Mouse (Mus musculus) forebrain, embryonic 10.5 days (tissue): ENCODE data around the gene Ptcd3. TPM values are rescaled to one million over a fixed set of nuclear protein-coding genes. Genes with fewer than 3 reads are reported as not detected.
A peak's percentile ranks its signal among the peaks of the same experiment; 100 is the strongest.

Source experiments
- DNase-seq: peaks from one replicate; pipeline ENCODE4 v3.0.0-alpha.2; 2017; ENCODE audit warnings: low spot score; ENCODE audit errors: extremely low spot score
- H3K27ac ChIP-seq: fragments of 300-500 bp; sonication (generic); 2 replicates; pipeline ENCODE4 v1.5.1; 2016; ENCODE audit warnings: mild to moderate bottlenecking
- H3K27me3 ChIP-seq: fragments of 300-500 bp; sonication (generic); 2 replicates; pipeline ENCODE4 v1.6.1; 2016; ENCODE audit warnings: mild to moderate bottlenecking; ENCODE audit not compliant: poor library complexity, severe bottlenecking
- H3K36me3 ChIP-seq: fragments of 300-500 bp; sonication (generic); replicated peaks from 2 replicates; pipeline ENCODE4 v1.6.1; 2016; ENCODE audit warnings: mild to moderate bottlenecking, moderate library complexity
- H3K4me1 ChIP-seq: fragments of 300-500 bp; sonication (generic); 2 replicates; pipeline ENCODE4 v1.6.1; 2016
- H3K4me3 ChIP-seq: fragments of 300-500 bp; sonication (generic); 2 replicates; pipeline ENCODE4 v1.5.1; 2016; ENCODE audit warnings: mild to moderate bottlenecking, moderate library complexity
- H3K9me3 ChIP-seq: fragments of 300-500 bp; sonication (generic); 2 replicates; pipeline ENCODE4 v1.6.1; 2016; ENCODE audit warnings: mild to moderate bottlenecking, moderate library complexity
- WGBS: fragments of 180-500 bp; shearing (Covaris S2); methylation state at CpG from one replicate; pipeline ENCODE4 v1.1.7; 2016; 5-methylcytosine and 5-hydroxymethylcytosine counted together
- polyA plus RNA-seq: library from polyadenylated mRNA; unstranded; fragments of >200 nt; fragmentation: Nextera tagmentation; extraction: Ambion mirVana; gene quantifications from 2 replicates; pipeline ENCODE4 v1.2.1, GENCODE M21; 2016

Gene Ptcd3
- polyA plus RNA-seq, result 157 and 162 TPM in 2 replicates

GRCm38 (mm10) chr6:71908481-71909381, at the start of gene Ptcd3, which contains the start of gene Polr1a:
Ptcd3 (minus strand) TSS chr6:71908750.
Polr1a (plus strand) TSS chr6:71909053.
- no peaks in the 10 kb centered on the region for H3K9me3 ChIP-seq
- under 1% methylated on average over 58 of the region's 58 CpGs for WGBS
- peaks cover 30% of the 10 kb centered on the region for H3K4me1 ChIP-seq
- H3K27ac ChIP-seq, result peak within 1 kb of the TSS; percentile 95
- no peaks in the 10 kb centered on the region for H3K27me3 ChIP-seq
- DNase-seq, result peak; percentile 93
- H3K36me3 ChIP-seq, result peaks cover 54% of the 10 kb centered on the region
- peak within 1 kb of the TSS; percentile 72 for H3K4me3 ChIP-seq

- Histone ChIP-seq H3K36me3 (peaks cover 90% of the 10 kb centered on the region), H3K4me3 (no peak overlapping the region), H3K4me1 (no peaks in the 10 kb centered on the region), H3K27ac (no peak overlapping the region), H3K27me3 (no peaks in the 10 kb centered on the region), H3K9me3 (no peaks in the 10 kb centered on the region)
- 89% methylated on average over 5 of the region's 5 CpGs for WGBS
- DNase-seq, result no peak
These were observed 42.6 kb upstream of the Ptcd3 start for GRCm38 (mm10) chr6:71951192-71951591.

- H3K9me3 ChIP-seq, result no peaks in the 10 kb centered on the region
- peaks cover 95% of the 10 kb centered on the region for H3K36me3 ChIP-seq
- no peaks in the 10 kb centered on the region for H3K27me3 ChIP-seq
- 92% methylated on average over 3 of the region's 3 CpGs for WGBS
- no peak for DNase-seq
- H3K4me1 ChIP-seq, result no peaks in the 10 kb centered on the region
- H3K4me3 ChIP-seq, result no peak overlapping the region
- no peak overlapping the region for H3K27ac ChIP-seq
These were observed 42.0 kb upstream of the Ptcd3 start for GRCm38 (mm10) chr6:71950592-71950991.

GRCm38 (mm10) chr6:71949721-71950120, 41.2 kb upstream of the Ptcd3 start:
- no peak overlapping the region for H3K4me3 ChIP-seq
- no peaks in the 10 kb centered on the region for H3K4me1 ChIP-seq
- 84% methylated on average over 3 of the region's 3 CpGs for WGBS
- no peak for DNase-seq
- no peak overlapping the region for H3K27ac ChIP-seq
- H3K27me3 ChIP-seq, result no peaks in the 10 kb centered on the region
- no peaks in the 10 kb centered on the region for H3K9me3 ChIP-seq
- peaks cover 97% of the 10 kb centered on the region for H3K36me3 ChIP-seq

- H3K9me3 ChIP-seq, result no peaks in the 10 kb centered on the region
- no peaks in the 10 kb centered on the region for H3K27me3 ChIP-seq
- no peak overlapping the region for H3K4me3 ChIP-seq
- no peaks in the 10 kb centered on the region for H3K4me1 ChIP-seq
- no peak for DNase-seq
- H3K27ac ChIP-seq, result no peak overlapping the region
- WGBS, result 92% methylated on average over 8 of the region's 8 CpGs
- H3K36me3 ChIP-seq, result peaks cover 89% of the 10 kb centered on the region
These were observed 37.6 kb upstream of the Ptcd3 start for GRCm38 (mm10) chr6:71946121-71946520.

GRCm38 (mm10) chr6:71945101-71945500, 36.6 kb upstream of the Ptcd3 start:
- Histone ChIP-seq H3K4me1 (peaks cover 3% of the 10 kb centered on the region; the same call in 1 of the 2 replicates), H3K4me3 (no peak overlapping the region), H3K9me3 (no peaks in the 10 kb centered on the region), H3K36me3 (peaks cover 89% of the 10 kb centered on the region), H3K27ac (no peak overlapping the region), H3K27me3 (no peaks in the 10 kb centered on the region)
- 91% methylated on average over 6 of the region's 6 CpGs for WGBS
- DNase-seq, result no peak

GRCm38 (mm10) chr6:71940912-71941311, 32.4 kb upstream of the Ptcd3 start:
- H3K4me3 ChIP-seq, result no peak overlapping the region
- H3K27ac ChIP-seq, result no peak overlapping the region
- H3K36me3 ChIP-seq, result peaks cover 83% of the 10 kb centered on the region
- no peak for DNase-seq
- peaks cover 3% of the 10 kb centered on the region; the same call in 1 of the 2 replicates for H3K4me1 ChIP-seq
- 73% methylated on average over 6 of the region's 6 CpGs for WGBS
- no peaks in the 10 kb centered on the region for H3K27me3 ChIP-seq
- H3K9me3 ChIP-seq, result no peaks in the 10 kb centered on the region

- H3K27me3 ChIP-seq, result no peaks in the 10 kb centered on the region
- no peak overlapping the region for H3K27ac ChIP-seq
- no peaks in the 10 kb centered on the region for H3K9me3 ChIP-seq
- H3K36me3 ChIP-seq, result peaks cover 92% of the 10 kb centered on the region
- 89% methylated on average over 2 of the region's 2 CpGs for WGBS
- H3K4me3 ChIP-seq, result no peak overlapping the region
- H3K4me1 ChIP-seq, result peaks cover 9% of the 10 kb centered on the region
- DNase-seq, result no peak
These were observed 27.2 kb upstream of the Ptcd3 start for GRCm38 (mm10) chr6:71935737-71936136.

GRCm38 (mm10) chr6:71934081-71934556, 25.6 kb upstream of the Ptcd3 start:
- no peak for DNase-seq
- Histone ChIP-seq H3K4me1 (peaks cover 6% of the 10 kb centered on the region; the same call in 1 of the 2 replicates), H3K9me3 (no peaks in the 10 kb centered on the region), H3K27me3 (no peaks in the 10 kb centered on the region), H3K4me3 (no peak overlapping the region), H3K36me3 (peaks cover 98% of the 10 kb centered on the region), H3K27ac (no peak overlapping the region)
- WGBS, result 67% methylated on average over 2 of the region's 2 CpGs

- no peak overlapping the region for H3K27ac ChIP-seq
- DNase-seq, result no peak
- H3K4me1 ChIP-seq, result peaks cover 6% of the 10 kb centered on the region; the same call in 1 of the 2 replicates
- H3K9me3 ChIP-seq, result no peaks in the 10 kb centered on the region
- H3K27me3 ChIP-seq, result no peaks in the 10 kb centered on the region
- 91% methylated on average over 5 of the region's 5 CpGs for WGBS
- peaks cover 96% of the 10 kb centered on the region for H3K36me3 ChIP-seq
- no peak overlapping the region for H3K4me3 ChIP-seq
These were observed 23.8 kb upstream of the Ptcd3 start for GRCm38 (mm10) chr6:71932347-71932746.

- Histone ChIP-seq H3K4me1 (peaks cover 6% of the 10 kb centered on the region; the same call in 1 of the 2 replicates), H3K36me3 (peaks cover 96% of the 10 kb centered on the region), H3K9me3 (no peaks in the 10 kb centered on the region), H3K27ac (no peak overlapping the region), H3K4me3 (no peak overlapping the region), H3K27me3 (no peaks in the 10 kb centered on the region)
- no peak for DNase-seq
- 91% methylated on average over 12 of the region's 12 CpGs for WGBS
These were observed 22.4 kb upstream of the Ptcd3 start for GRCm38 (mm10) chr6:71930830-71931437.

- Histone ChIP-seq H3K4me1 (peaks cover 6% of the 10 kb centered on the region; the same call in 1 of the 2 replicates), H3K27me3 (no peaks in the 10 kb centered on the region), H3K36me3 (peaks cover 96% of the 10 kb centered on the region), H3K4me3 (no peak overlapping the region), H3K9me3 (no peaks in the 10 kb centered on the region), H3K27ac (no peak overlapping the region)
- WGBS, result 94% methylated on average over 10 of the region's 10 CpGs
- DNase-seq, result no peak
These were observed 21.5 kb upstream of the Ptcd3 start for GRCm38 (mm10) chr6:71930053-71930452.

GRCm38 (mm10) chr6:71927911-71928310, 19.4 kb upstream of the Ptcd3 start:
- Histone ChIP-seq H3K36me3 (peaks cover 98% of the 10 kb centered on the region), H3K9me3 (no peaks in the 10 kb centered on the region), H3K27me3 (no peaks in the 10 kb centered on the region), H3K27ac (no peak overlapping the region), H3K4me3 (no peak overlapping the region), H3K4me1 (no peaks in the 10 kb centered on the region)
- DNase-seq, result peak; percentile 23
